Mouse (Mus musculus) E14TG2a.4 (cell line): ENCODE results near the gene Izumo1r.

Experiments
- CTCF ChIP-seq: conservative IDR thresholded peaks from 2 replicates; pipeline ENCODE4 v1.5.1; 2014; ENCODE audit warnings: low read length
- NANOG ChIP-seq: IDR thresholded peaks from 2 replicates; pipeline ENCODE4 v1.6.1; 2014; ENCODE audit warnings: borderline replicate concordance, low read length, mixed read lengths
- POU5F1 ChIP-seq: IDR thresholded peaks from 2 replicates; pipeline ENCODE4 v1.6.1; 2014; ENCODE audit warnings: low read length, borderline replicate concordance

GRCm38 (mm10) chr9:14888671-14889070 lies 15.1 kb downstream of the Izumo1r start:
- TF ChIP-seq CTCF = no peak
- TF ChIP-seq POU5F1 = no peak
- TF ChIP-seq NANOG = no peak
